Mouse (Mus musculus): Measurements from ENCODE around the gene Kdelr1. TPM values are rescaled to one million over a fixed set of nuclear protein-coding genes. Genes with fewer than 3 reads are reported as not detected.

Kdelr1 gene
- 69.4 and 73.7 TPM in 2 replicates for polyA plus RNA-seq (2015; fragmentation: Nextera tagmentation; extraction: Ambion mirVana)

- H3K27me3 ChIP-seq, result peaks cover 46% of the 10 kb centered on the region
- H3K4me2 ChIP-seq (replicated peaks), result peak within 1 kb of the TSS; percentile 88
- WGBS, result under 1% methylated on average over 17 of the region's 18 CpGs
- H3K4me1 ChIP-seq, result peaks cover 45% of the 10 kb centered on the region
- H3K36me3 ChIP-seq, result peaks cover 36% of the 10 kb centered on the region
- peak within 1 kb of the TSS; percentile 87 for H3K4me3 ChIP-seq
- no peaks in the 10 kb centered on the region for H3K9me3 ChIP-seq
- H3K27ac ChIP-seq, result peak within 1 kb of the TSS; percentile 94
- peak; percentile 81 for ATAC-seq (ENCODE audit: low FRiP score, low read depth)
- H3K9ac ChIP-seq, result peak within 1 kb of the TSS; percentile 98
These were observed at the start of gene Kdelr1 for GRCm38 (mm10) chr7:45872624-45873023. Gene Kdelr1, plus strand, starts transcription at chr7:45872772.

GRCm38 (mm10) chr7:45824598-45824997 is 48.0 kb upstream of the Kdelr1 start, which contains the start of gene Kcnj14:
Gene Kcnj14, minus strand, starts transcription at chr7:45824782.
- Histone ChIP-seq H3K27ac (no peak within 1 kb of the TSS), H3K36me3 (peaks cover 68% of the 10 kb centered on the region), H3K9me3 (no peaks in the 10 kb centered on the region), H3K4me1 (peaks cover 3% of the 10 kb centered on the region), H3K9ac (no peak within 1 kb of the TSS), H3K27me3 (peaks cover 8% of the 10 kb centered on the region), H3K4me2 (replicated peaks) (no peak within 1 kb of the TSS), H3K4me3 (no peak within 1 kb of the TSS)
- 72% methylated on average over 7 of the region's 7 CpGs for WGBS
- no peak for ATAC-seq (ENCODE audit: low FRiP score, low read depth)

GRCm38 (mm10) chr7:45826631-45827030 is 45.9 kb upstream of the Kdelr1 start:
- no peak for ATAC-seq (ENCODE audit: low FRiP score, low read depth)
- Histone ChIP-seq H3K27me3 (peaks cover 7% of the 10 kb centered on the region), H3K27ac (no peak overlapping the region), H3K9ac (no peak overlapping the region), H3K4me3 (no peak overlapping the region), H3K36me3 (peaks cover 68% of the 10 kb centered on the region), H3K4me1 (peaks cover 10% of the 10 kb centered on the region), H3K4me2 (replicated peaks) (no peak overlapping the region), H3K9me3 (no peaks in the 10 kb centered on the region)
- 93% methylated on average over 7 of the region's 7 CpGs for WGBS

GRCm38 (mm10) chr7:45830427-45831127 is 42.0 kb upstream of the Kdelr1 start, which contains the start of gene Grwd1:
Gene Grwd1, minus strand, starts transcription at chr7:45830944.
- H3K36me3 ChIP-seq, result peaks cover 39% of the 10 kb centered on the region
- peak within 1 kb of the TSS; percentile 90 for H3K4me2 ChIP-seq (replicated peaks)
- H3K27ac ChIP-seq, result no peak within 1 kb of the TSS
- under 1% methylated on average over 35 of the region's 35 CpGs for WGBS
- peaks cover 46% of the 10 kb centered on the region for H3K27me3 ChIP-seq
- peak within 1 kb of the TSS; percentile 93 for H3K4me3 ChIP-seq
- H3K4me1 ChIP-seq, result peaks cover 28% of the 10 kb centered on the region
- H3K9ac ChIP-seq, result peak within 1 kb of the TSS; percentile 82
- no peaks in the 10 kb centered on the region for H3K9me3 ChIP-seq
- peak; percentile 90 for ATAC-seq (ENCODE audit: low FRiP score, low read depth)

GRCm38 (mm10) chr7:45831128-45831525 is 41.4 kb upstream of the Kdelr1 start:
- Histone ChIP-seq H3K36me3 (peaks cover 33% of the 10 kb centered on the region), H3K27me3 (peaks cover 51% of the 10 kb centered on the region), H3K4me1 (peaks cover 28% of the 10 kb centered on the region), H3K9me3 (no peaks in the 10 kb centered on the region), H3K4me3 (peak overlapping the region; percentile 93), H3K27ac (no peak overlapping the region), H3K4me2 (replicated peaks) (peak overlapping the region; percentile 90), H3K9ac (no peak overlapping the region)
- WGBS, result 16% methylated on average over 5 of the region's 5 CpGs
- no peak for ATAC-seq (ENCODE audit: low FRiP score, low read depth)

GRCm38 (mm10) chr7:45832428-45832827 is 40.1 kb upstream of the Kdelr1 start:
- Histone ChIP-seq H3K36me3 (peaks cover 21% of the 10 kb centered on the region), H3K4me3 (peak overlapping the region; percentile 49), H3K9me3 (no peaks in the 10 kb centered on the region; the same call in 1 of the 2 replicates), H3K4me2 (replicated peaks) (peak overlapping the region; percentile 66), H3K4me1 (peaks cover 28% of the 10 kb centered on the region), H3K27ac (no peak overlapping the region), H3K9ac (peak overlapping the region; percentile 62), H3K27me3 (peaks cover 63% of the 10 kb centered on the region)
- WGBS, result 10% methylated on average over 30 of the region's 30 CpGs
- no peak for ATAC-seq (ENCODE audit: low FRiP score, low read depth)

GRCm38 (mm10) chr7:45833148-45833790 is 39.3 kb upstream of the Kdelr1 start:
- WGBS, result under 1% methylated on average over 76 of the region's 86 CpGs
- peak overlapping the region; percentile 62 for H3K9ac ChIP-seq
- H3K36me3 ChIP-seq, result peaks cover 13% of the 10 kb centered on the region
- H3K4me2 ChIP-seq (replicated peaks), result peak overlapping the region; percentile 66
- H3K4me3 ChIP-seq, result peak overlapping the region; percentile 49
- H3K27ac ChIP-seq, result no peak overlapping the region
- no peak for ATAC-seq (ENCODE audit: low FRiP score, low read depth)
- peaks cover 69% of the 10 kb centered on the region for H3K27me3 ChIP-seq
- no peaks in the 10 kb centered on the region; the same call in 1 of the 2 replicates for H3K9me3 ChIP-seq
- peaks cover 28% of the 10 kb centered on the region for H3K4me1 ChIP-seq

- H3K36me3 ChIP-seq, result peaks cover 7% of the 10 kb centered on the region
- H3K27me3 ChIP-seq, result peaks cover 69% of the 10 kb centered on the region
- H3K9ac ChIP-seq, result peak overlapping the region; percentile 62
- ATAC-seq (ENCODE audit: low FRiP score, low read depth), result no peak
- no peaks in the 10 kb centered on the region; the same call in 1 of the 2 replicates for H3K9me3 ChIP-seq
- H3K4me3 ChIP-seq, result peak overlapping the region; percentile 49
- H3K4me1 ChIP-seq, result peaks cover 28% of the 10 kb centered on the region
- H3K27ac ChIP-seq, result no peak overlapping the region
- 2% methylated on average over 30 of the region's 31 CpGs for WGBS
- peak overlapping the region; percentile 66 for H3K4me2 ChIP-seq (replicated peaks)
These were observed 38.6 kb upstream of the Kdelr1 start for GRCm38 (mm10) chr7:45833924-45834323.

- H3K9me3 ChIP-seq, result no peaks in the 10 kb centered on the region
- no peak for ATAC-seq (ENCODE audit: low FRiP score, low read depth)
- H3K4me1 ChIP-seq, result no peaks in the 10 kb centered on the region
- peaks cover 58% of the 10 kb centered on the region for H3K27me3 ChIP-seq
- no peak overlapping the region for H3K9ac ChIP-seq
- 85% methylated on average over 10 of the region's 10 CpGs for WGBS
- H3K4me2 ChIP-seq (replicated peaks), result no peak overlapping the region
- no peaks in the 10 kb centered on the region for H3K36me3 ChIP-seq
- H3K4me3 ChIP-seq, result no peak overlapping the region
- H3K27ac ChIP-seq, result no peak overlapping the region
These were observed 29.4 kb upstream of the Kdelr1 start for GRCm38 (mm10) chr7:45842950-45843744.

GRCm38 (mm10) chr7:45848447-45849027 is 24.0 kb upstream of the Kdelr1 start:
- H3K27ac ChIP-seq, result no peak overlapping the region
- peak; percentile 32; the same call in 1 of the 2 replicates for ATAC-seq (ENCODE audit: low FRiP score, low read depth)
- H3K4me1 ChIP-seq, result 0 out of 2 replicates have a peak, but pooled peaks cover 6% of the 10 kb centered on the region
- no peaks in the 10 kb centered on the region for H3K36me3 ChIP-seq
- no peak overlapping the region; the same call in 1 of the 2 replicates for H3K4me2 ChIP-seq (replicated peaks)
- H3K9ac ChIP-seq, result no peak overlapping the region
- H3K4me3 ChIP-seq, result no peak overlapping the region
- WGBS, result 9% methylated on average over 6 of the region's 6 CpGs
- H3K27me3 ChIP-seq, result peaks cover 46% of the 10 kb centered on the region
- H3K9me3 ChIP-seq, result no peaks in the 10 kb centered on the region

- no peak overlapping the region for H3K27ac ChIP-seq
- H3K4me2 ChIP-seq (replicated peaks), result no peak overlapping the region
- H3K9ac ChIP-seq, result no peak overlapping the region
- no peak overlapping the region for H3K4me3 ChIP-seq
- ATAC-seq (ENCODE audit: low FRiP score, low read depth), result no peak
- H3K9me3 ChIP-seq, result no peaks in the 10 kb centered on the region
- H3K4me1 ChIP-seq, result 0 out of 2 replicates have a peak, but pooled peaks cover 6% of the 10 kb centered on the region
- H3K27me3 ChIP-seq, result peaks cover 38% of the 10 kb centered on the region
- H3K36me3 ChIP-seq, result no peaks in the 10 kb centered on the region
- 74% methylated on average over 3 of the region's 3 CpGs for WGBS
These were observed 21.9 kb upstream of the Kdelr1 start for GRCm38 (mm10) chr7:45850661-45851060.
